Mouse (Mus musculus): ENCODE measurements around the gene Grin2c. TPM values are rescaled to one million over a fixed set of nuclear protein-coding genes. Genes with fewer than 3 reads are reported as not detected.

Gene Grin2c
- polyA plus RNA-seq, 1 experiment, result 0.13 TPM

DNA sequence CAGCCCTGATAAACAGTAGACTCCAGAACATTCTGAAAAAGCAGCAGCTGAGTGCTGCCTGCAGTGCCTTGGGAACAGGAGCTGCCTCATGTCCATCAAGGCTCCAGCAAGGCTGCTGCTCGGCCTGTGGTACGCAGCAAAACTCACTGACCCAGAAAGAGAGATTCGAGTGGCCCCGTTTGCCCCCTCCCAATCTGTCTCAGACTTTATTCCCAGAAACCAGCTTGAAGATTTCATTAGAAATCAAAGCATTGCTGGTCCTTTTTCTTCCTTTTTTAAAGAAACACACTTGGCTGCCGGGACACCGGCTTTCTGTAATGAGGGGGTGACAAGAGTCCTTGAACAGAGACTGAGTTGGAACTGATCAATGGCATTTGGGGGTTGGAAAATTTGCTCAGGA is 41.7 kb downstream of the Grin2c start:
- H3K4me1 ChIP-seq (ENCODE audit: control insufficient read depth, insufficient read depth, low read length), result peaks cover 5% of the 10 kb centered on the region
- no peaks in the 10 kb centered on the region for H3K27me3 ChIP-seq (ENCODE audit: control insufficient read depth, insufficient read depth, low read length, poor library complexity, severe bottlenecking)
- no peak overlapping the region for H3K27ac ChIP-seq (ENCODE audit: insufficient read depth, low read length)

DNA sequence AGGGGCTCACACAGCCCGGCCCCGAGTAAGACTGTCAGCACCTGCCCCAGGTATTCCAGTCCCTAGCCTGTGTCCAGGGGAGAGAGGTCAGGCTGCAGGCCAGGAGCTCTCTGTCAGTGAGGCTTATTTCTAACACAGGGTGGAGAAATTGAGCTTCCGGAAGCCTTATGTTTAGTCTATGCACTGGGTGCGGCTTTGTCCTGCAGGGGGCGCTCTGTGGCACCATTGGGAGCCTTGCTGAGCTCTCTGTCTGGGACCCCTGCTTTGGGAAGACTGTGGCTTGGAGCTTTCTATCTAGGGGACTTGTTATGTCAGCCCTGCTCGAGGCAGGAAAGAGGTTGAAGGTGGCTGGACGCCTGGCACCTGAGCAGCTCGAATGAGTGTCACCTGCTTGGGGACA is 42.2 kb downstream of the Grin2c start:
- no peak for TF ChIP-seq EP300 (IDR thresholded peaks at IDR 0.05; ENCODE audit: insufficient read depth, low read depth, low read length)
- no peak for TF ChIP-seq POLR2A (IDR thresholded peaks at IDR 0.05; ENCODE audit: insufficient read depth, low read length)
- TF ChIP-seq CTCF (IDR thresholded peaks at IDR 0.05; ENCODE audit: low read depth, low read length), result peak; percentile 84
- H3K27ac ChIP-seq (ENCODE audit: insufficient read depth, low read length), result no peak overlapping the region
- no peak overlapping the region for H3K4me3 ChIP-seq (ENCODE audit: low read depth, low read length)
- H3K36me3 ChIP-seq (ENCODE audit: control insufficient read depth, insufficient read depth, low read length, poor library complexity, severe bottlenecking), result no peaks in the 10 kb centered on the region
- peaks cover 5% of the 10 kb centered on the region for H3K4me1 ChIP-seq (ENCODE audit: control insufficient read depth, insufficient read depth, low read length)
- no peaks in the 10 kb centered on the region for H3K27me3 ChIP-seq (ENCODE audit: control insufficient read depth, insufficient read depth, low read length, poor library complexity, severe bottlenecking)
- H3K9ac ChIP-seq (ENCODE audit: low read depth, poor library complexity, severe bottlenecking), result no peak overlapping the region
- H3K9me3 ChIP-seq (replicated peaks; ENCODE audit: control insufficient read depth, insufficient read depth, low read length, poor library complexity, severe bottlenecking), result no peaks in the 10 kb centered on the region

More for the DNA sequence above, 41.7 kb downstream of the Grin2c start:
- no peak for TF ChIP-seq EP300 (IDR thresholded peaks at IDR 0.05; ENCODE audit: insufficient read depth, low read depth, low read length)
- TF ChIP-seq POLR2A (IDR thresholded peaks at IDR 0.05; ENCODE audit: insufficient read depth, low read length), result no peak
- TF ChIP-seq CTCF (IDR thresholded peaks at IDR 0.05; ENCODE audit: low read depth, low read length), result no peak
- Histone ChIP-seq H3K9ac (ENCODE audit: low read depth, poor library complexity, severe bottlenecking) (no peak overlapping the region), H3K9me3 (replicated peaks; ENCODE audit: control insufficient read depth, insufficient read depth, low read length, poor library complexity, severe bottlenecking) (no peaks in the 10 kb centered on the region), H3K4me3 (ENCODE audit: low read depth, low read length) (no peak overlapping the region), H3K36me3 (ENCODE audit: control insufficient read depth, insufficient read depth, low read length, poor library complexity, severe bottlenecking) (no peaks in the 10 kb centered on the region)

DNA sequence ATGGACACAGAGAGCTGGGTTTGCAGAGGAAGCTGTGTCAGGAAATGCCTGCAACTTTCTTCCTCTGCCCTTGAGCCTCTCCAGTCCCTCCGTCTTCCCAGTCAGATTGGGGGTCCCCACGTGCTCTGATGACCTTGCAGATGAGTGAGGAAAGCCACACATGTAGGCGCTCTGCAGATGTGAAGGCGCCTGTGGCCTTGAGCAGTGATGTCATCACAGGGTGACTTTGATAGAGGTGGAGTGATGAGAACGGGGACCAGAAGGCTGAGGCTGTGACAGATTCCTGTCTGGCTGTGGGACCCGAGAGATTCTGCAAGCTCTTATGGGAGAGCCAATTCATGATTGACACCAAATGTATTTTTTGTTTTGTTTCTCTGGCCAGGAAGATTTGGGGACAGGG is 43.2 kb downstream of the Grin2c start:
- no peaks in the 10 kb centered on the region for H3K27me3 ChIP-seq (ENCODE audit: control insufficient read depth, insufficient read depth, low read length, poor library complexity, severe bottlenecking)
- no peak overlapping the region for H3K27ac ChIP-seq (ENCODE audit: insufficient read depth, low read length)

DNA sequence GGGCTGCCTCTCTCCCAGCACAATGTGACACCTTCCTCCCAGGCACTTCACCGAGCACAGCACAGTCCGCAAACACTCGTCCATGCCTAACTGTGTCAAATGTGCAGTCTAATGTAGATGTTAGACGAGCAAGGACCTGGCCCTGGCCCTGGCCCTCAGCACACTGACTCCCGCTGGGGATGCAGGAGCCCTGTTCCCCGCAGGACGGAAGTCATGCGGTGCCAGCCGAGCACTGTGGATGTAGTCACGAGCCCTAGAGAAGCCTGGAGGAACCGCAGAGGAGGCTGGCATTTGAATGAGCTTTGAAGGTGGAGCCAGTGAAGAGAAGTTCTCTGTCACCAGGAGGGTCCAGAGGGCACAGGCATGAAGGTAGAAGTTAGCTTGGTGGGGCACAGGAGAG is 43.6 kb downstream of the Grin2c start:
- no peaks in the 10 kb centered on the region for H3K9me3 ChIP-seq (replicated peaks; ENCODE audit: control insufficient read depth, insufficient read depth, low read length, poor library complexity, severe bottlenecking)
- no peaks in the 10 kb centered on the region for H3K27me3 ChIP-seq (ENCODE audit: control insufficient read depth, insufficient read depth, low read length, poor library complexity, severe bottlenecking)
- H3K4me1 ChIP-seq (ENCODE audit: control insufficient read depth, insufficient read depth, low read length), result peaks cover 3% of the 10 kb centered on the region
- H3K9ac ChIP-seq (ENCODE audit: low read depth, poor library complexity, severe bottlenecking), result no peak overlapping the region
- TF ChIP-seq CTCF (IDR thresholded peaks at IDR 0.05; ENCODE audit: low read depth, low read length) (no peak), POLR2A (IDR thresholded peaks at IDR 0.05; ENCODE audit: insufficient read depth, low read length) (no peak), EP300 (IDR thresholded peaks at IDR 0.05; ENCODE audit: insufficient read depth, low read depth, low read length) (no peak)
- H3K4me3 ChIP-seq (ENCODE audit: low read depth, low read length), result no peak overlapping the region
- no peaks in the 10 kb centered on the region for H3K36me3 ChIP-seq (ENCODE audit: control insufficient read depth, insufficient read depth, low read length, poor library complexity, severe bottlenecking)
- no peak overlapping the region for H3K27ac ChIP-seq (ENCODE audit: insufficient read depth, low read length)

More for the DNA sequence above, 43.2 kb downstream of the Grin2c start:
- Histone ChIP-seq H3K4me3 (ENCODE audit: low read depth, low read length) (no peak overlapping the region), H3K4me1 (ENCODE audit: control insufficient read depth, insufficient read depth, low read length) (peaks cover 3% of the 10 kb centered on the region), H3K9ac (ENCODE audit: low read depth, poor library complexity, severe bottlenecking) (no peak overlapping the region), H3K36me3 (ENCODE audit: control insufficient read depth, insufficient read depth, low read length, poor library complexity, severe bottlenecking) (no peaks in the 10 kb centered on the region), H3K9me3 (replicated peaks; ENCODE audit: control insufficient read depth, insufficient read depth, low read length, poor library complexity, severe bottlenecking) (no peaks in the 10 kb centered on the region)
- no peak for TF ChIP-seq CTCF (IDR thresholded peaks at IDR 0.05; ENCODE audit: low read depth, low read length)
- no peak for TF ChIP-seq POLR2A (IDR thresholded peaks at IDR 0.05; ENCODE audit: insufficient read depth, low read length)
- TF ChIP-seq EP300 (IDR thresholded peaks at IDR 0.05; ENCODE audit: insufficient read depth, low read depth, low read length), result no peak

DNA sequence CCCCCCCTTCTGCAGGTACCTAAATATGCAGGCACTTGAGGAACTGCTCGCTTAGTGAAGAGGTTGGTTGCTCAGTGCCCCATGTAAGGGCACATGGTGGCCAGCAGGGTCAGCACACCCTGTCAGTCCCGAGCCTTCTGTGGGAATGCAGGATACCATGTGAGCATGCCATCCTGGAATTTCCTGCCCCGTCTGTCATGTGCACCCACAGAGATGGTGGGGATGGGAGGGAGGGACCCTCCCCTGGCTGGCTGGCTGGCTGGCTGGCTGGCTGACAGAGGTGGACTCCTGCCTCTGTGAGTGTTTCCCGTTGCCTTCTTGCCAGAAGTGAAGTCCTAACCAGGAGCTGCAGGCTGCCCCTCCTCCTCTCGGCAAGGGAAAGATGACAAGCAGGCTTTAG is 44.5 kb downstream of the Grin2c start:
- Histone ChIP-seq H3K4me3 (ENCODE audit: low read depth, low read length) (no peak overlapping the region), H3K9ac (ENCODE audit: low read depth, poor library complexity, severe bottlenecking) (no peak overlapping the region), H3K27me3 (ENCODE audit: control insufficient read depth, insufficient read depth, low read length, poor library complexity, severe bottlenecking) (no peaks in the 10 kb centered on the region), H3K27ac (ENCODE audit: insufficient read depth, low read length) (no peak overlapping the region), H3K36me3 (ENCODE audit: control insufficient read depth, insufficient read depth, low read length, poor library complexity, severe bottlenecking) (no peaks in the 10 kb centered on the region), H3K9me3 (replicated peaks; ENCODE audit: control insufficient read depth, insufficient read depth, low read length, poor library complexity, severe bottlenecking) (no peaks in the 10 kb centered on the region), H3K4me1 (ENCODE audit: control insufficient read depth, insufficient read depth, low read length) (peaks cover 2% of the 10 kb centered on the region)
- TF ChIP-seq EP300 (IDR thresholded peaks at IDR 0.05; ENCODE audit: insufficient read depth, low read depth, low read length), result no peak
- TF ChIP-seq CTCF (IDR thresholded peaks at IDR 0.05; ENCODE audit: low read depth, low read length), result no peak
- no peak for TF ChIP-seq POLR2A (IDR thresholded peaks at IDR 0.05; ENCODE audit: insufficient read depth, low read length)

DNA sequence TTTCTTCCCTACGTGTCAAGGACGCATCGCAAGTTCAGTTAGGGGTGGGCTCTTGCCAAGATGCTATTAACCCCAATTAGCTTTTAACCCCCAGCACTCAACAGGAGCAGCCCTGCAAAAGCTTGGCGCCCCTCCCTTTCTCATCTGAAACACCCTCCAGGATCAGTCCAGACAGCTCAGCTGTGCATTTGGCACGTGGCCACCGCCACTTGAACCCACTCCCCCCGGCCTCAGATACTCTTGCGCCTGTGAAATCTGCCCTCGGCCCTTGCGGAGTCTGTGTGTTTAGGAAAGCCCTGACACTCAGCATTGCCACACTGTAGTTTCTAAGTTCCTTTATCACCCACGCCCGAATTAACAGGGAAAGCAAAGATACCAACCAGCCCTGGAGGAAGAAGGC is 45.0 kb downstream of the Grin2c start:
- Histone ChIP-seq H3K27me3 (ENCODE audit: control insufficient read depth, insufficient read depth, low read length, poor library complexity, severe bottlenecking) (no peaks in the 10 kb centered on the region), H3K4me1 (ENCODE audit: control insufficient read depth, insufficient read depth, low read length) (peaks cover 2% of the 10 kb centered on the region), H3K27ac (ENCODE audit: insufficient read depth, low read length) (no peak overlapping the region), H3K9ac (ENCODE audit: low read depth, poor library complexity, severe bottlenecking) (no peak overlapping the region), H3K4me3 (ENCODE audit: low read depth, low read length) (no peak overlapping the region), H3K9me3 (replicated peaks; ENCODE audit: control insufficient read depth, insufficient read depth, low read length, poor library complexity, severe bottlenecking) (no peaks in the 10 kb centered on the region), H3K36me3 (ENCODE audit: control insufficient read depth, insufficient read depth, low read length, poor library complexity, severe bottlenecking) (no peaks in the 10 kb centered on the region)
- no peak for TF ChIP-seq POLR2A (IDR thresholded peaks at IDR 0.05; ENCODE audit: insufficient read depth, low read length)
- no peak for TF ChIP-seq EP300 (IDR thresholded peaks at IDR 0.05; ENCODE audit: insufficient read depth, low read depth, low read length)
- TF ChIP-seq CTCF (IDR thresholded peaks at IDR 0.05; ENCODE audit: low read depth, low read length), result no peak

Data from ES-Bruce4 (cell line).